Mouse (Mus musculus) heart, adult 2 months (tissue): ENCODE results near the gene Rgp1. TPM values are rescaled to one million over a fixed set of nuclear protein-coding genes. Genes with fewer than 3 reads are reported as not detected.
A peak's percentile ranks its signal among the peaks of the same experiment; 100 is the strongest.

ENCODE experiments used
- DNase-seq, 2 experiments: peaks; one replicate each; pipeline ENCODE4 v3.0.0; 2021
- H3K27ac ChIP-seq: fragments of 200-600 bp; 2 replicates; pipeline ENCODE4 v1.8.1; 2022
- H3K27me3 ChIP-seq: fragments of 200-500 bp; 2 replicates; pipeline ENCODE4 v1.6.1; 2012; ENCODE audit warnings: mild to moderate bottlenecking, low read length, inconsistent platforms, mixed read lengths; ENCODE audit not compliant: control insufficient read depth, insufficient read depth
- H3K36me3 ChIP-seq: fragments of 200-500 bp; 2 replicates; pipeline ENCODE4 v1.6.1; 2012; ENCODE audit warnings: low read length, inconsistent platforms; ENCODE audit not compliant: control insufficient read depth, insufficient read depth
- H3K4me1 ChIP-seq: fragments of 200-500 bp; 2 replicates; pipeline ENCODE4 v1.6.1; 2011; ENCODE audit warnings: low read length; ENCODE audit not compliant: control insufficient read depth, insufficient read depth
- H3K4me3 ChIP-seq: fragments of 200-600 bp; 2 replicates; pipeline ENCODE4 v1.8.1; 2022
- H3K79me2 ChIP-seq: fragments of 200-500 bp; replicated peaks from 2 replicates; pipeline ENCODE4 v1.6.1; 2012; ENCODE audit warnings: mild to moderate bottlenecking, inconsistent platforms, low read length, moderate library complexity, mixed read lengths; ENCODE audit not compliant: control insufficient read depth, insufficient read depth
- H3K9ac ChIP-seq: fragments of 200-500 bp; 2 replicates; pipeline ENCODE4 v1.6.1; 2012; ENCODE audit warnings: low read depth, mild to moderate bottlenecking, control low read depth, inconsistent platforms, low read length, mixed read lengths
- CTCF ChIP-seq: fragments of 200-600 bp; IDR thresholded peaks from 2 replicates; pipeline ENCODE4 v1.8.1; 2022; ENCODE audit warnings: antibody characterized with exemption, mild to moderate bottlenecking, moderate library complexity
- EP300 ChIP-seq: fragments of 200-500 bp; IDR thresholded peaks from 2 replicates; pipeline ENCODE4 v1.6.1; 2011; ENCODE audit warnings: low read depth, low read length, control low read depth; ENCODE audit not compliant: insufficient read depth
- POLR2A ChIP-seq: fragments of 200-500 bp; IDR thresholded peaks from 2 replicates; pipeline ENCODE4 v1.6.1; 2011; ENCODE audit warnings: mild to moderate bottlenecking, low read depth, low read length, control low read depth; ENCODE audit not compliant: insufficient read depth
- WGBS: fragments of 180-500 bp; shearing (Covaris S2); methylation state at CpG from one replicate; pipeline ENCODE4 v1.1.7; 2018; 5-methylcytosine and 5-hydroxymethylcytosine counted together
- intact Hi-C: fragments of 180-260 bp; cut with DNase I; formaldehyde crosslinking; loops from one replicate; pipeline ENCODE4 v1.15.1; 2025
- polyA plus RNA-seq: library from polyadenylated mRNA; depleted of rRNA; stranded (reverse); fragments of >200 nt; gene quantifications from 2 replicates; pipeline ENCODE4 v1.2.3, GENCODE M21; 2012
- total RNA-seq, 2 experiments: library from RNA; stranded (reverse); gene quantifications; 2 replicates each; pipeline ENCODE4 v1.2.3; 2021

Rgp1 gene
- total and polyA plus RNA-seq, 3 experiments, result 29.4 to 38.1 (median 31.7) TPM

DNA sequence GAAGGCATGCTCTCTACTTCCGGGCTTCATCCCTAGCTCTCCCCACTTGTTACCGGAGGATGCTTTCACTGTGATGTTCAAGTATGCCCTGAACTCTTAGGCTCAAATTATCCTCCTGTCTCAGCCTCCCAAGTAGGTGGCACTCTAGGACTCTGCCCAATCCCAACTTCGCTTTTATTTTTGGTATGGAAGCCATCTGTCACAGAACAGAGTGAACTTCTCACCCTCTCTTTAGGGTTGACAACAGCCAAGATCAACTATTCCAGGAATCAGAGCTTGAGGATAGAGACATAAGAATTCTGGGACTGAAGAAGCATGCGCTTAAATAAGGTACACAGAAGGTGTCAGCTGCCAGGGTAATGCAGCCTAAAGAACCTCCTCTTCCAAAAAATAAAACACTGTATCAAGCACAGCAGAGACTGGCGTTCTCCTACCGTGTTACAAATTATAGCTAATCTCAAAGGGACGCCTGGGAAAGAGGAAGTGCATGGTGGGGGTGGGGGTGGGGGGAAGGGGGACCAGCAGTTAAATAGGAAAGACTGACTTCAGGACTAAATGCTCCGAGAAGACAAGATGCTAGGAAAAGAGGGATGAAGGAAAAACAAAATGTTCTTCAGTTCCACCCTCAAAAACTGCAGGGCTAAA is 1.2 kb upstream of the Rgp1 start:
- no peak for DNase-seq
- Histone ChIP-seq H3K79me2 (peaks cover 2% of the 10 kb centered on the region; the same call in 1 of the 2 replicates), H3K9ac (peak overlapping the region; percentile 87), H3K4me1 (peaks cover 11% of the 10 kb centered on the region), H3K27ac (peak overlapping the region; percentile 98), H3K27me3 (no peaks in the 10 kb centered on the region), H3K36me3 (peaks cover 6% of the 10 kb centered on the region; the same call in 1 of the 2 replicates), H3K4me3 (peak overlapping the region; percentile 99)
- 14% methylated on average over 8 of the region's 8 CpGs for WGBS
- TF ChIP-seq CTCF, result no peak
- TF ChIP-seq POLR2A, result no peak
- no peak for TF ChIP-seq EP300
- intact Hi-C loops, result loop anchor here (2.0 to 5.0 kb wide), 3 partner anchors 15 to 135 kb away; partner anchors contain the start of genes Creb3, Hint2, Tesk1 and Tln1

DNA sequence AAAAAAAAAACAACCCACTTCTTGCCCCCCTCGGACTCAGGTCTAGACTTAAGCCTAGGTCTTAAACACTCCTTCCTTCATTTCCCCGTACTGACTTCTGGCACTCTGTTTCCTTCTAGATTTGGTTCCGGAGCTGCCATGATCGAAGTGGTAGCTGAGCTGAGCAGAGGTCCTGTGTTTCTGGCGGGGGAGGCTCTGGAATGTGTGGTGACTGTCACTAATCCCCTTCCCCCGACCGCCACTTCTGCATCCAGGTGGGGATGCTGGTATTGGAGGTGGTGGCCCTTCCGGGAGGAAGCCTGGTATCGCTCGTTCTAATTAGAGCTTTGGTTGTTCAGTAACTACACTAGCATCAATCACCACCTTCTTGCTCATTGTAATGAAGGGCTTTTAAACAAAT is 741 bp downstream of the Rgp1 start:
- Histone ChIP-seq H3K4me3 (peak overlapping the region; percentile 99), H3K36me3 (peaks cover 6% of the 10 kb centered on the region; the same call in 1 of the 2 replicates), H3K27ac (peak overlapping the region; percentile 98), H3K27me3 (no peaks in the 10 kb centered on the region), H3K79me2 (peaks cover 2% of the 10 kb centered on the region; the same call in 1 of the 2 replicates), H3K4me1 (peaks cover 17% of the 10 kb centered on the region), H3K9ac (peak overlapping the region; percentile 87)
- TF ChIP-seq CTCF (no peak), POLR2A (no peak), EP300 (no peak)
- DNase-seq, result no peak
- intact Hi-C loops, result loop anchor here (5.0 kb wide), 2 partner anchors 78 to 137 kb away; partner anchors contain the start of genes Hint2 and Tesk1
- WGBS, result 2% methylated on average over 10 of the region's 10 CpGs

DNA sequence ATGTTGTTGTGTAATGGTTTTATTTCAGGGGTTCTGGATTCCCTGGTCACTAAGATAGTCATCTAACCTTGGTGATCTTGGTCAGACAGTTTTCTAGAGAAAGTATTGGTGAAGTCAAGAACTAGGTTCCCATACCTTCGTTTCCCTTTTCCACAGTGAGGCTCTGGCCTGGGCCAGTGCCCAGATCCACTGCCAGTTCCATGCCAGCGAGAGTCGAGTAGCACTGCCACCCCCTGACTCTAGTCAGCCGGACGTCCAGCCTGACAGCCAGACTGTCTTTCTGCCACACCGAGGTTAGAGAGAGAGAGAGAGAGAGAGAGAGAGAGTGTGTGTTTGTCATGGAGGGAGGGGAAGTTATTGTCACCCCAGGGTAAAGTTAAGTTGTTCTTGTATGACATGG is 1.2 kb downstream of the Rgp1 start:
- H3K4me1 ChIP-seq, result peaks cover 18% of the 10 kb centered on the region
- peak overlapping the region; percentile 98 for H3K27ac ChIP-seq
- DNase-seq, result no peak
- H3K36me3 ChIP-seq, result peaks cover 6% of the 10 kb centered on the region; the same call in 1 of the 2 replicates
- WGBS, result 54% methylated on average over 6 of the region's 6 CpGs
- no peak overlapping the region for H3K9ac ChIP-seq
- intact Hi-C loops, result loop anchor here (5.0 kb wide), 2 partner anchors 78 to 137 kb away; partner anchors contain the start of genes Hint2 and Tesk1
- peaks cover 2% of the 10 kb centered on the region; the same call in 1 of the 2 replicates for H3K79me2 ChIP-seq
- H3K4me3 ChIP-seq, result no peak overlapping the region
- no peaks in the 10 kb centered on the region for H3K27me3 ChIP-seq
- TF ChIP-seq POLR2A (no peak), CTCF (no peak), EP300 (no peak)

DNA sequence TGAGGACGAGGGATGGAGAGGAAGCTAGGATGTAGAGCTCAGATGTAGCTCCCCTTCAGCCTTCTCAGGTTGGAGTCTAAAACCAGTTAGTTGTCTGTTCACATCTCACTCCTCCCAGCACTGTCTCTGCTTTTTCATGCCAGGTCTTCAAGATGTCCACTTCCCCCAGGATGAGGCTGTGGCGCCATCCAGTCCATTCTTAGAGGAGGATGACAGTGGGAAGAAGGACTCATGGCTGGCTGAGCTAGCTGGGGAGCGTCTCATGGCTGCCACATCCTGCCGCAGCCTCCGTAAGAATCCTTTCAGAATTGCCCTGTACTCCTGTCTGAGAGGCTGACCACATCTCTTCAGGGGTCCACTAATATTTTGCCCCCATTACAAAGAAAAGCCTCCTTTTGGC is 2.2 kb downstream of the Rgp1 start:
- H3K4me1 ChIP-seq, result peaks cover 26% of the 10 kb centered on the region
- no peaks in the 10 kb centered on the region for H3K27me3 ChIP-seq
- no peak for DNase-seq
- H3K27ac ChIP-seq, result no peak overlapping the region
- TF ChIP-seq POLR2A (no peak), CTCF (no peak), EP300 (no peak)
- H3K79me2 ChIP-seq, result 0 out of 2 replicates have a peak, but pooled peaks cover 2% of the 10 kb centered on the region
- H3K9ac ChIP-seq, result no peak overlapping the region
- H3K4me3 ChIP-seq, result no peak overlapping the region
- H3K36me3 ChIP-seq, result no peaks in the 10 kb centered on the region
- intact Hi-C loops, result no loop called here
- WGBS, result 89% methylated on average over 5 of the region's 5 CpGs

DNA sequence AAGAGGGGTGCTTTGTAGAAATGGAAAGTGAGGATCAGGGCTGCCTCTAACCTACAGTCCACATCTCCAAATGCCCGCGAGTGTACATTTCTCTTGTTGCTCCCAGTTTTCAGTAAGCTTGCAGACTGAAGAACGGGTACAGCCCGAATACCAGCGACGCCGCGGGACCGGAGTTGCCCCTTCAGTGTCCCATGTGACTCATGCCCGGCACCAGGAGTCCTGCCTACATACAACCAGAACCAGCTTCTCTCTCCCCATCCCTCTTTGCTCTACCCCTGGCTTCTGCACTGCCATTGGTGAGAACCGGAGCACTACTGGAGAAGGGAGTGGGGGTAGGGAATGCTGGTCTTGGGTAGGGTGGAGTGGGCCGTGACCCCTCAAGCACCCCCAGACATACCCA is 2.9 kb downstream of the Rgp1 start:
- Histone ChIP-seq H3K27ac (no peak overlapping the region), H3K9ac (no peak overlapping the region), H3K4me1 (peaks cover 28% of the 10 kb centered on the region), H3K79me2 (0 out of 2 replicates have a peak, but pooled peaks cover under 1% of the 10 kb centered on the region), H3K27me3 (no peaks in the 10 kb centered on the region), H3K36me3 (no peaks in the 10 kb centered on the region), H3K4me3 (no peak overlapping the region)
- TF ChIP-seq CTCF (no peak), EP300 (no peak), POLR2A (no peak)
- WGBS, result 95% methylated on average over 12 of the region's 12 CpGs
- no peak for DNase-seq
- intact Hi-C loops, result no loop called here

DNA sequence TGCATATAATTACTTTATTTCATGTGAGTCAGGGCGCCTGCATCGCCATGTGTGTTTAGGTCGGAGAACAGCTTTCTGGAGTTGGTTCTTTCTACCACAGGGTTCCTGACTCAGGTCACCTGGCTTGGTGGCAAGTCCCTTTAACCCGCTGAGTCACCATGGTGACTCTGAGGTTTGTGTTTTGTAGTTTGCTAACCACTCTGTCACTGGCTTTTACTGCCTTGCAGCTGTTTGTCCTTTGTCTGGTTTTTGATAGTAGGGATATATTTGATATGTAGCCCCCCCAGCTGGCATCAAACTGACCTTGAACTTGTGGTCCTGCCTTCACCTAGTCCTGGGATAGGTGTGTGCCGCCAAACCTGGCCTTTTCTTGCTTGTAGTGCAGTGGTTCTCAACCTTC is 3.7 kb downstream of the Rgp1 start:
- no peak overlapping the region for H3K9ac ChIP-seq
- peaks cover 29% of the 10 kb centered on the region for H3K4me1 ChIP-seq
- TF ChIP-seq EP300, result no peak
- no peak for TF ChIP-seq CTCF
- TF ChIP-seq POLR2A, result no peak
- DNase-seq, result no peak
- no peaks in the 10 kb centered on the region for H3K27me3 ChIP-seq
- 93% methylated on average over 5 of the region's 5 CpGs for WGBS
- H3K79me2 ChIP-seq, result no peaks in the 10 kb centered on the region
- intact Hi-C loops, result no loop called here
- H3K27ac ChIP-seq, result no peak overlapping the region; the same call in 1 of the 2 replicates
- H3K4me3 ChIP-seq, result no peak overlapping the region
- no peaks in the 10 kb centered on the region for H3K36me3 ChIP-seq
